ENCODE assay signal across 15 mouse cellular contexts in the genomic region with DNA sequence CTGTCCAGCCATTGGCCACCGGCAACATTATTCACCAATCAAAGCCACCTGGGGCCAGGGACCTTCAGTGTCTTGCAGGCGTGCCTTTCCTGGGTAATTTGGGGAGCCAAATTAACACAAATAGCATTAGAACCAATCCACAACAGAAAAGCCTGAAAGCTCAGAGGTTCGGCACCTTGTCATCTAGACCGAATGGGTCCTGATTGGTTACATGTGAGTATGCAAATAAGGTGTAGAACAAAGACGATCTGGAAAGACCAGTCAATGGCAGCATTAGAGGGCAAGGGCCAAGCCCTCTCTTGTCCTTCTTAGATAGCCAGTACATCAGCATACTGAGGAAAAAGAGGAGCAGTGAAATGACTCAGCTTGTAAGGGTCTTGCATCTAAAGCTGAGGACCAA.
"Had no signal": no experiment of that assay in that cellular context is flagged by ENCODE, and none has a peak within 500 bp of the region (broad histone marks: within the 10 kb centered on the region; RNA-seq: fewer than 3 reads in every experiment).

No protein-coding gene starts in this region.

- H3K27ac ChIP-seq: neural tube, embryonic 15.5 days; stomach, embryonic 15.5 days; stomach, postnatal 0 days had no signal

- H3K27me3 ChIP-seq: neural tube, embryonic 15.5 days; stomach, embryonic 15.5 days had no signal

- H3K36me3 ChIP-seq: neural tube, embryonic 15.5 days; stomach, embryonic 15.5 days had no signal

- DNase-seq: retina, postnatal 1 day; right cerebral cortex, adult 18-20 months; right cerebral cortex, postnatal 14 days; right cerebral cortex, postnatal 25 days; right cerebral cortex, postnatal 4 days; spleen, adult 18-20 months; thymus, adult 18-20 months; thymus, adult 2 months; thymus, postnatal 14 days; thymus, postnatal 25 days; thymus, postnatal 36 days; thymus, postnatal 4 days had no signal

- H3K4me3 ChIP-seq: neural tube, embryonic 15.5 days; stomach, embryonic 15.5 days had no signal

- H3K9me3 ChIP-seq: neural tube, embryonic 15.5 days; stomach, embryonic 15.5 days had no signal

- H3K9ac ChIP-seq: neural tube, embryonic 15.5 days; stomach, embryonic 15.5 days had no signal

- H3K4me1 ChIP-seq: neural tube, embryonic 15.5 days; stomach, embryonic 15.5 days had no signal
